Mouse (Mus musculus): ENCODE measurements around the gene Map3k7cl. TPM values are rescaled to one million over a fixed set of nuclear protein-coding genes. Genes with fewer than 3 reads are reported as not detected.

The Map3k7cl gene
- polyA plus RNA-seq, 1 experiment from 2014 or later, result not detected

- no peaks in the 10 kb centered on the region for H3K4me1 ChIP-seq (replicated peaks)
- H3K9ac ChIP-seq (replicated peaks), result no peak overlapping the region
- no peaks in the 10 kb centered on the region for H3K36me3 ChIP-seq
- H3K4me3 ChIP-seq (replicated peaks), result no peak overlapping the region
- no peaks in the 10 kb centered on the region for H3K27me3 ChIP-seq
- H3K9me3 ChIP-seq, result no peaks in the 10 kb centered on the region
- ATAC-seq (ENCODE audit: insufficient number of reproducible peaks, insufficient read depth, low FRiP score, low TSS enrichment, low read depth), result no peak
- no peak overlapping the region for H3K27ac ChIP-seq
- 90% methylated on average over 8 of the region's 8 CpGs for WGBS
- no peak overlapping the region for H3K4me2 ChIP-seq
Measured at GRCm38 (mm10) chr16:87587843-87588242, 34.7 kb downstream of the Map3k7cl start.

GRCm38 (mm10) chr16:87594145-87594544 lies 41.0 kb downstream of the Map3k7cl start:
- Histone ChIP-seq H3K4me3 (replicated peaks) (no peak overlapping the region), H3K4me1 (replicated peaks) (peaks cover 8% of the 10 kb centered on the region), H3K27me3 (no peaks in the 10 kb centered on the region), H3K9me3 (peaks cover 4% of the 10 kb centered on the region; the same call in 1 of the 2 replicates), H3K4me2 (no peak overlapping the region), H3K9ac (replicated peaks) (no peak overlapping the region), H3K36me3 (no peaks in the 10 kb centered on the region), H3K27ac (no peak overlapping the region)
- WGBS, result 64% methylated on average over 10 of the region's 10 CpGs
- no peak for ATAC-seq (ENCODE audit: insufficient number of reproducible peaks, insufficient read depth, low FRiP score, low TSS enrichment, low read depth)

GRCm38 (mm10) chr16:87595149-87595548 lies 42.0 kb downstream of the Map3k7cl start:
- H3K27ac ChIP-seq, result no peak overlapping the region

GRCm38 (mm10) chr16:87602717-87603526 lies 49.8 kb downstream of the Map3k7cl start:
- no peaks in the 10 kb centered on the region for H3K36me3 ChIP-seq
- H3K27me3 ChIP-seq, result no peaks in the 10 kb centered on the region
- ATAC-seq (ENCODE audit: insufficient number of reproducible peaks, insufficient read depth, low FRiP score, low TSS enrichment, low read depth), result no peak
- no peak overlapping the region for H3K4me3 ChIP-seq (replicated peaks)
- H3K27ac ChIP-seq, result no peak overlapping the region
- H3K4me1 ChIP-seq (replicated peaks), result peaks cover 9% of the 10 kb centered on the region
- no peaks in the 10 kb centered on the region for H3K9me3 ChIP-seq
- WGBS, result 63% methylated on average over 17 of the region's 17 CpGs
- no peak overlapping the region for H3K4me2 ChIP-seq
- no peak overlapping the region for H3K9ac ChIP-seq (replicated peaks)

More at GRCm38 (mm10) chr16:87595149-87595548, 42.0 kb downstream of the Map3k7cl start:
- Histone ChIP-seq H3K4me1 (replicated peaks) (peaks cover 12% of the 10 kb centered on the region), H3K36me3 (no peaks in the 10 kb centered on the region), H3K27me3 (no peaks in the 10 kb centered on the region), H3K4me2 (no peak overlapping the region), H3K9me3 (peaks cover 4% of the 10 kb centered on the region; the same call in 1 of the 2 replicates), H3K4me3 (replicated peaks) (no peak overlapping the region), H3K9ac (replicated peaks) (no peak overlapping the region)
- no peak for ATAC-seq (ENCODE audit: insufficient number of reproducible peaks, insufficient read depth, low FRiP score, low TSS enrichment, low read depth)
- 82% methylated on average over 11 of the region's 12 CpGs for WGBS

GRCm38 (mm10) chr16:87604002-87604401 lies 50.9 kb downstream of the Map3k7cl start:
- peaks cover 4% of the 10 kb centered on the region; the same call in 1 of the 2 replicates for H3K4me1 ChIP-seq (replicated peaks)
- no peaks in the 10 kb centered on the region for H3K9me3 ChIP-seq
- no peak overlapping the region for H3K27ac ChIP-seq
- ATAC-seq (ENCODE audit: insufficient number of reproducible peaks, insufficient read depth, low FRiP score, low TSS enrichment, low read depth), result no peak
- no peak overlapping the region for H3K9ac ChIP-seq (replicated peaks)
- no peak overlapping the region for H3K4me3 ChIP-seq (replicated peaks)
- H3K36me3 ChIP-seq, result no peaks in the 10 kb centered on the region
- no peak overlapping the region for H3K4me2 ChIP-seq
- H3K27me3 ChIP-seq, result no peaks in the 10 kb centered on the region
- 81% methylated on average over 9 of the region's 9 CpGs for WGBS

GRCm38 (mm10) chr16:87604883-87605282 lies 51.8 kb downstream of the Map3k7cl start:
- Histone ChIP-seq H3K4me1 (replicated peaks) (no peaks in the 10 kb centered on the region), H3K4me2 (no peak overlapping the region), H3K27ac (no peak overlapping the region), H3K9ac (replicated peaks) (no peak overlapping the region), H3K9me3 (no peaks in the 10 kb centered on the region), H3K36me3 (no peaks in the 10 kb centered on the region), H3K4me3 (replicated peaks) (no peak overlapping the region), H3K27me3 (no peaks in the 10 kb centered on the region)
- no peak for ATAC-seq (ENCODE audit: insufficient number of reproducible peaks, insufficient read depth, low FRiP score, low TSS enrichment, low read depth)
- 84% methylated on average over 2 of the region's 2 CpGs for WGBS

GRCm38 (mm10) chr16:87607383-87607782 lies 54.3 kb downstream of the Map3k7cl start:
- WGBS, result 74% methylated on average over 1 of the region's 1 CpGs

GRCm38 (mm10) chr16:87607959-87608358 lies 54.8 kb downstream of the Map3k7cl start:
- no peak for ATAC-seq (ENCODE audit: insufficient number of reproducible peaks, insufficient read depth, low FRiP score, low TSS enrichment, low read depth)

More at GRCm38 (mm10) chr16:87607383-87607782, 54.3 kb downstream of the Map3k7cl start:
- no peak for ATAC-seq (ENCODE audit: insufficient number of reproducible peaks, insufficient read depth, low FRiP score, low TSS enrichment, low read depth)
- Histone ChIP-seq H3K9ac (replicated peaks) (no peak overlapping the region), H3K4me3 (replicated peaks) (no peak overlapping the region), H3K36me3 (no peaks in the 10 kb centered on the region), H3K27ac (no peak overlapping the region), H3K4me2 (no peak overlapping the region), H3K4me1 (replicated peaks) (no peaks in the 10 kb centered on the region), H3K27me3 (no peaks in the 10 kb centered on the region), H3K9me3 (no peaks in the 10 kb centered on the region)

GRCm38 (mm10) chr16:87610142-87610541 lies 57.0 kb downstream of the Map3k7cl start:
- no peak for ATAC-seq (ENCODE audit: insufficient number of reproducible peaks, insufficient read depth, low FRiP score, low TSS enrichment, low read depth)
- 80% methylated on average over 5 of the region's 5 CpGs for WGBS
- H3K4me2 ChIP-seq, result no peak overlapping the region
- H3K27me3 ChIP-seq, result no peaks in the 10 kb centered on the region
- H3K9ac ChIP-seq (replicated peaks), result no peak overlapping the region
- H3K27ac ChIP-seq, result no peak overlapping the region
- H3K4me3 ChIP-seq (replicated peaks), result no peak overlapping the region
- H3K9me3 ChIP-seq, result no peaks in the 10 kb centered on the region
- no peaks in the 10 kb centered on the region for H3K36me3 ChIP-seq
- no peaks in the 10 kb centered on the region for H3K4me1 ChIP-seq (replicated peaks)

More at GRCm38 (mm10) chr16:87607959-87608358, 54.8 kb downstream of the Map3k7cl start:
- Histone ChIP-seq H3K9ac (replicated peaks) (no peak overlapping the region), H3K9me3 (no peaks in the 10 kb centered on the region), H3K36me3 (no peaks in the 10 kb centered on the region), H3K4me2 (no peak overlapping the region), H3K4me1 (replicated peaks) (no peaks in the 10 kb centered on the region), H3K27ac (no peak overlapping the region), H3K4me3 (replicated peaks) (no peak overlapping the region), H3K27me3 (no peaks in the 10 kb centered on the region)
- WGBS, result 97% methylated on average over 6 of the region's 6 CpGs

- H3K9ac ChIP-seq (replicated peaks), result no peak overlapping the region
- no peaks in the 10 kb centered on the region for H3K36me3 ChIP-seq
- H3K27me3 ChIP-seq, result no peaks in the 10 kb centered on the region
- H3K27ac ChIP-seq, result no peak overlapping the region
- ATAC-seq (ENCODE audit: insufficient number of reproducible peaks, insufficient read depth, low FRiP score, low TSS enrichment, low read depth), result no peak
- no peaks in the 10 kb centered on the region for H3K4me1 ChIP-seq (replicated peaks)
- H3K4me3 ChIP-seq (replicated peaks), result no peak overlapping the region
- WGBS, result 85% methylated on average over 21 of the region's 21 CpGs
- no peak overlapping the region for H3K4me2 ChIP-seq
- H3K9me3 ChIP-seq, result no peaks in the 10 kb centered on the region
Measured at GRCm38 (mm10) chr16:87610556-87611295, 57.6 kb downstream of the Map3k7cl start.

- H3K27ac ChIP-seq, result no peak overlapping the region
Measured at GRCm38 (mm10) chr16:87611420-87611819, 58.3 kb downstream of the Map3k7cl start.

More at GRCm38 (mm10) chr16:87611420-87611819, 58.3 kb downstream of the Map3k7cl start:
- Histone ChIP-seq H3K27me3 (no peaks in the 10 kb centered on the region), H3K9ac (replicated peaks) (no peak overlapping the region), H3K36me3 (no peaks in the 10 kb centered on the region), H3K4me1 (replicated peaks) (no peaks in the 10 kb centered on the region), H3K4me3 (replicated peaks) (no peak overlapping the region), H3K4me2 (no peak overlapping the region), H3K9me3 (no peaks in the 10 kb centered on the region)
- WGBS, result 86% methylated on average over 14 of the region's 14 CpGs
- no peak for ATAC-seq (ENCODE audit: insufficient number of reproducible peaks, insufficient read depth, low FRiP score, low TSS enrichment, low read depth)

Data from limb, embryonic 12.5 days (tissue).